Mouse (Mus musculus): ENCODE measurements around the gene Pptc7.

DNA sequence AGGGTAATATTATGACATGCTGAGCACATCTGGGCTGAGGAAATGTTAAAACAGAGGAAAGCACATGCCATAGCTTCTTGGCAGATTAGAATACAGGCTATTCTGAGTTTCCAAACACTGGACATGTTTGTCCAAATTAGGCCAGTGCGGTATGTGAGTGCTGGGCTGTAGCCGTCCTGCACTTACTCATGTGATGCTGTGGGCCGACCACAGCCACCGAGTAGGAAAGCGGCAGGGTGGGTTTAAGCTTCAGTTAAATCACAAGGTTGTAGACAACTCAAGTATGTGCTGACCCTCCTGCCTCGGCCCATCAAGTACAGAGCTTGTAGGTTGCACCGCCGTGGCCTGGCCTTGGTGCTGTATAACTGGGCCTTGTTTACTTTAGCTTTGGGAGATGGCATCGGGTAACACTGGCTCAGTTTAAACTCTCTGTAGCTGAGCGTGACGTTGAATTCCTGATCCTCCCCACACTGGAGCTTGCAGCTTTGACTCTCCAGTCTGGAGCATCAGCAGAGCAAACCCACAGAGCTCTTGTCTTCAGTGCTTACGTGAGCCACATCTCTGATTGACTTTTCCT lies 36.1 kb downstream of the Pptc7 start:
- TF ChIP-seq POLR2A (IDR thresholded peaks at IDR 0.05; ENCODE audit: borderline replicate concordance, extremely low read depth, insufficient read depth, insufficient read length, poor library complexity, severe bottlenecking) (no peak), CTCF (IDR thresholded peaks at IDR 0.05; ENCODE audit: borderline replicate concordance, extremely low read depth, insufficient read depth, insufficient read length) (no peak)
